Mouse (Mus musculus) MEL (cell line): ENCODE results near the gene Itgbl1. TPM values are rescaled to one million over a fixed set of nuclear protein-coding genes. Genes with fewer than 3 reads are reported as not detected.

Experiments used
- DNase-seq: peaks from one replicate; pipeline ENCODE4 v3.0.0; 2011; ENCODE audit warnings: low read depth, low spot score
- H3K27ac ChIP-seq: 2 replicates; pipeline ENCODE4 v1.5.1; 2012; ENCODE audit warnings: low read depth, mild to moderate bottlenecking, control low read depth, low read length, moderate library complexity; ENCODE audit not compliant: control insufficient read depth
- H3K27me3 ChIP-seq, 2 experiments: fragments of 150-350 bp in 1 of 2; sonication (generic) in 1 of 2; 2 replicates each; pipeline ENCODE4 v1.6.1; 2012; ENCODE audit warnings: low read length in 2 of 2, mild to moderate bottlenecking in 2 of 2, improper control_type of control experiment in 1 of 2, moderate library complexity in 1 of 2; ENCODE audit not compliant: insufficient read depth in 2 of 2, control insufficient read depth in 1 of 2
- H3K36me3 ChIP-seq, 2 experiments: 2 replicates each; pipeline ENCODE4 v1.6.1; 2012 to 2014; ENCODE audit warnings: low read length in 2 of 2, improper control_type of control experiment in 1 of 2, inconsistent platforms in 1 of 2, mild to moderate bottlenecking in 1 of 2; ENCODE audit not compliant: insufficient read depth in 2 of 2, control insufficient read depth in 1 of 2
- H3K4me1 ChIP-seq, 2 experiments: fragments of 150-350 bp in 1 of 2; sonication (generic) in 1 of 2; 2 replicates each; pipeline ENCODE4 v1.6.1; 2012; ENCODE audit warnings: low read length in 2 of 2, improper control_type of control experiment in 1 of 2, mild to moderate bottlenecking in 1 of 2; ENCODE audit not compliant: insufficient read depth in 2 of 2, control insufficient read depth in 1 of 2
- H3K4me3 ChIP-seq, 2 experiments: fragments of 150-350 bp in 1 of 2; sonication (generic) in 1 of 2; 2 replicates each; pipeline ENCODE4 v1.5.1; 2012; ENCODE audit warnings: low read depth in 2 of 2, low read length in 2 of 2, mild to moderate bottlenecking in 2 of 2, moderate library complexity in 2 of 2, control low read depth in 1 of 2, improper control_type of control experiment in 1 of 2; ENCODE audit not compliant: control insufficient read depth in 1 of 2, insufficient read depth in 1 of 2
- H3K79me2 ChIP-seq: 2 replicates; pipeline ENCODE4 v1.6.1; 2012; ENCODE audit warnings: mild to moderate bottlenecking, low read length, moderate library complexity; ENCODE audit not compliant: control insufficient read depth, poor library complexity, insufficient read depth
- H3K9ac ChIP-seq: 2 replicates; pipeline ENCODE4 v1.6.1; 2012; ENCODE audit warnings: low read depth, mild to moderate bottlenecking, control low read depth, low read length, moderate library complexity; ENCODE audit not compliant: control insufficient read depth, poor library complexity, severe bottlenecking
- H3K9me3 ChIP-seq: fragments of 150-350 bp; sonication (generic); replicated peaks from 2 replicates; pipeline ENCODE4 v1.6.1; 2012; ENCODE audit warnings: mild to moderate bottlenecking, low read length, improper control_type of control experiment, moderate library complexity; ENCODE audit not compliant: insufficient read depth
- BHLHE40 ChIP-seq: IDR thresholded peaks from 2 replicates; pipeline ENCODE4 v1.6.1; 2012; ENCODE audit warnings: low read depth, mild to moderate bottlenecking, inconsistent platforms, low read length, improper control_type of control experiment, borderline replicate concordance
- ETS1 ChIP-seq: IDR thresholded peaks from 2 replicates; pipeline ENCODE4 v1.6.1; 2012; ENCODE audit warnings: low read depth, mild to moderate bottlenecking, inconsistent platforms, low read length, improper control_type of control experiment, moderate library complexity
- GABPA ChIP-seq: IDR thresholded peaks from 2 replicates; pipeline ENCODE4 v1.6.1; 2012; ENCODE audit warnings: low read depth, mild to moderate bottlenecking, inconsistent platforms, low read length, improper control_type of control experiment, moderate library complexity
- JUND ChIP-seq: IDR thresholded peaks from 2 replicates; pipeline ENCODE4 v1.6.1; 2011; ENCODE audit warnings: low read depth, mild to moderate bottlenecking, improper control_type of control experiment, low read length
- KAT2A ChIP-seq: conservative IDR thresholded peaks from 2 replicates; pipeline ENCODE4 v1.6.1; 2012; ENCODE audit warnings: low read depth, low read length, improper control_type of control experiment, inconsistent platforms
- MAFK ChIP-seq: IDR thresholded peaks from 2 replicates; pipeline ENCODE4 v1.6.1; 2011; ENCODE audit warnings: low read depth, mild to moderate bottlenecking, low read length, improper control_type of control experiment, borderline replicate concordance
- MAZ ChIP-seq: IDR thresholded peaks from 2 replicates; pipeline ENCODE4 v1.6.1; 2012; ENCODE audit warnings: low read depth, mild to moderate bottlenecking, inconsistent platforms, low read length, improper control_type of control experiment
- MEF2A ChIP-seq: IDR thresholded peaks from 2 replicates; pipeline ENCODE4 v1.6.1; 2014; ENCODE audit warnings: low read depth, mild to moderate bottlenecking, inconsistent platforms, low read length, improper control_type of control experiment; ENCODE audit not compliant: poor library complexity, insufficient replicate concordance, severe bottlenecking; ENCODE audit errors: extremely low read depth
- MYB ChIP-seq: IDR thresholded peaks from 2 replicates; pipeline ENCODE4 v1.6.1; 2011; ENCODE audit warnings: mild to moderate bottlenecking, low read depth, low read length, improper control_type of control experiment
- MYC ChIP-seq: IDR thresholded peaks from 2 replicates; pipeline ENCODE4 v1.6.1; 2011; ENCODE audit warnings: low read depth, mild to moderate bottlenecking, low read length, improper control_type of control experiment, moderate library complexity
- NELFE ChIP-seq: IDR thresholded peaks from 2 replicates; pipeline ENCODE4 v1.6.1; 2011; ENCODE audit warnings: low read depth, low read length, improper control_type of control experiment
- POLR2AphosphoS5 ChIP-seq: IDR thresholded peaks from 2 replicates; pipeline ENCODE4 v1.6.1; 2012; ENCODE audit warnings: low read depth, borderline replicate concordance, mild to moderate bottlenecking, inconsistent platforms, low read length, moderate library complexity, mixed read lengths
- RAD21 ChIP-seq: IDR thresholded peaks from 2 replicates; pipeline ENCODE4 v1.6.1; 2011; ENCODE audit warnings: mild to moderate bottlenecking, low read depth, low read length, improper control_type of control experiment
- TAL1 ChIP-seq: IDR thresholded peaks from 2 replicates; pipeline ENCODE4 v1.6.1; 2012; ENCODE audit warnings: mild to moderate bottlenecking, inconsistent platforms, low read length, moderate library complexity, mixed read lengths
- TBP ChIP-seq: IDR thresholded peaks from 2 replicates; pipeline ENCODE4 v1.8.0; 2011; ENCODE audit warnings: low read depth, low read length, improper control_type of control experiment
- USF1 ChIP-seq: IDR thresholded peaks from 2 replicates; pipeline ENCODE4 v1.6.1; 2014; ENCODE audit warnings: low read depth, mild to moderate bottlenecking, inconsistent platforms, low read length, improper control_type of control experiment, moderate library complexity
- ZMIZ1 ChIP-seq: IDR thresholded peaks from 2 replicates; pipeline ENCODE4 v1.6.1; 2012; ENCODE audit warnings: low read depth, mild to moderate bottlenecking, inconsistent platforms, low read length, improper control_type of control experiment, moderate library complexity
- polyA plus RNA-seq, 2 experiments: library from polyadenylated mRNA; stranded (reverse) in 1 of 2; unstranded in 1 of 2; fragments of >175 nt in 1 of 2; fragments of >200 nt in 1 of 2; gene quantifications; 2 replicates each; pipeline versions ENCODE4 v1.2.1 to v1.2.4; 2012; ENCODE audit warnings: low replicate concordance in 2 of 2, low read depth in 1 of 2; ENCODE audit not compliant: insufficient read length in 2 of 2, insufficient read depth in 1 of 2, missing spikeins in 1 of 2
- total RNA-seq: library from RNA; depleted of rRNA; stranded (reverse); fragments of 300-350 nt; gene quantifications from 2 replicates; pipeline ENCODE4 v1.2.3, GENCODE M21; 2012

Gene Itgbl1
- total and polyA plus RNA-seq, 3 experiments: not detected

- no peaks in the 10 kb centered on the region for H3K9me3 ChIP-seq
- no peak overlapping the region for H3K27ac ChIP-seq
- TF ChIP-seq ETS1 (no peak), BHLHE40 (no peak), JUND (no peak), RAD21 (no peak), MEF2A (no peak), MYC (no peak), GABPA (no peak)
- no peaks in the 10 kb centered on the region for H3K79me2 ChIP-seq
- no peak overlapping the region for H3K9ac ChIP-seq
- H3K36me3 ChIP-seq: no peaks in the 10 kb centered on the region
- no peak overlapping the region for H3K4me3 ChIP-seq
- DNase-seq: no peak
- H3K4me1 ChIP-seq: no peaks in the 10 kb centered on the region
- H3K27me3 ChIP-seq: no peaks in the 10 kb centered on the region
Observed at GRCm38 (mm10) chr14:123865779-123866726, 206.3 kb downstream of the Itgbl1 start.

DNA sequence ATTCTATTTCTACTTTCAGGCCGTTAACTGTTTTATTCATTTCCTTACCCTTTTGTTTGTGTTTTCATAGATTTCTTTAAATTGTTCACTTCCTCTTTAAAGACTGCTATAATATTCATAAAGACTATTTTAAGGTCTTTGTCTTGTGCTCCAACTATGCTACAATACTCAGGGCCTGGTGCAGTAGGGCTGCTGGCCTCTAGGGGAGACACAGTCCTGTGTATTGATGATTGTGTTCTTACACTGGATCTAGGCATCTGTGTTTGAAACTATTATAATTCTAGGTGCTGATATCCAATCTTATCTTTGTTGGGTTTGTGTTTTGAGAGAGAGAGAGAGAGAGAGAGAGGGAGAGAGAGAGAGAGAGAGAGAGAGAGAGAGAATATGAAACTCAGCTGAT is 268.1 kb downstream of the Itgbl1 start:
- no peak for TF ChIP-seq MYC
- TF ChIP-seq GABPA: no peak
- no peak for TF ChIP-seq ZMIZ1
- TF ChIP-seq BHLHE40: no peak
- TF ChIP-seq TBP: no peak
- TF ChIP-seq MAZ: no peak
- TF ChIP-seq POLR2AphosphoS5: no peak
- no peak for TF ChIP-seq NELFE
- TF ChIP-seq USF1: no peak
- no peak for TF ChIP-seq MYB
- no peak for TF ChIP-seq TAL1
- no peak for TF ChIP-seq MAFK
- no peak for TF ChIP-seq KAT2A
- TF ChIP-seq JUND: no peak
- TF ChIP-seq ETS1: no peak
- no peak for TF ChIP-seq RAD21
- no peaks in the 10 kb centered on the region for H3K9me3 ChIP-seq
- no peaks in the 10 kb centered on the region for H3K27me3 ChIP-seq
- H3K9ac ChIP-seq: no peak overlapping the region
- no peaks in the 10 kb centered on the region for H3K36me3 ChIP-seq
- no peak overlapping the region for H3K4me3 ChIP-seq
- no peak for DNase-seq
- H3K27ac ChIP-seq: no peak overlapping the region
- H3K4me1 ChIP-seq: no peaks in the 10 kb centered on the region
- no peaks in the 10 kb centered on the region for H3K79me2 ChIP-seq
